Mouse (Mus musculus): ENCODE measurements around the gene Plvap.

GRCm38 (mm10) chr8:71528362-71529073 is 17.0 kb upstream of the Plvap start:
- TF ChIP-seq GATA1 (IDR thresholded peaks at IDR 0.05; ENCODE audit: low read depth, low read length) (no peak), USF1 (IDR thresholded peaks at IDR 0.05; ENCODE audit: low read depth, low read length) (no peak), POLR2A (IDR thresholded peaks at IDR 0.05; ENCODE audit: control insufficient read depth in 1 of 2, insufficient read depth in 1 of 2, low read depth in 1 of 2, low read length in 2 of 2, poor library complexity in 1 of 2) (no peak), MXI1 (IDR thresholded peaks at IDR 0.05; ENCODE audit: low read depth, low read length) (no peak), ZKSCAN1 (IDR thresholded peaks at IDR 0.05; ENCODE audit: low read depth, low read length) (no peak), UBTF (IDR thresholded peaks at IDR 0.05; ENCODE audit: borderline replicate concordance, insufficient read depth, low read depth, low read length) (no peak), EP300 (IDR thresholded peaks at IDR 0.05; ENCODE audit: low read depth in 1 of 2, low read length in 2 of 2) (no peak), POLR2AphosphoS2 (IDR thresholded peaks at IDR 0.05; ENCODE audit: low read length) (no peak), CHD1 (IDR thresholded peaks at IDR 0.05; ENCODE audit: low read depth, low read length) (no peak), USF2 (IDR thresholded peaks at IDR 0.05; ENCODE audit: borderline replicate concordance in 1 of 2, insufficient read depth in 1 of 2, low read depth in 1 of 2, low read length in 2 of 2) (no peak), JUND (IDR thresholded peaks at IDR 0.05; ENCODE audit: low read depth, low read length) (no peak), SMC3 (IDR thresholded peaks at IDR 0.05; ENCODE audit: low read depth, low read length) (no peak), CTCF (IDR thresholded peaks at IDR 0.05 in 2 of 3, conservative IDR thresholded peaks at IDR 0.05 in 1 of 3; ENCODE audit: control insufficient read depth in 1 of 3, insufficient read depth in 1 of 3, low read depth in 2 of 3, low read length in 3 of 3, poor library complexity in 1 of 3, severe bottlenecking in 1 of 3) (no peak)

Data from MEL (cell line).